Mouse (Mus musculus) liver, postnatal 0 days (tissue): Measurements from ENCODE around the gene Spib. TPM values are rescaled to one million over a fixed set of nuclear protein-coding genes. Genes with fewer than 3 reads are reported as not detected.

Source experiments
- ATAC-seq: fragments of 200-750 bp; cut with Nextera tagmentation; 2 replicates; pipeline ENCODE4 v1.8.0; 2017; ENCODE audit warnings: mild to moderate bottlenecking, moderate library complexity
- DNase-seq: peaks from one replicate; pipeline ENCODE4 v3.0.0-alpha.2; 2016
- H3K27ac ChIP-seq: fragments of 300-500 bp; sonication (generic); 2 replicates; pipeline ENCODE4 v1.5.1; 2014; ENCODE audit warnings: antibody characterized with exemption, moderate library complexity, mild to moderate bottlenecking, low read depth
- H3K27me3 ChIP-seq: fragments of 300-500 bp; sonication (generic); 2 replicates; pipeline ENCODE4 v1.6.1; 2014; ENCODE audit warnings: low read length, control low read depth, mixed read lengths; ENCODE audit not compliant: insufficient read depth
- H3K36me3 ChIP-seq: fragments of 300-500 bp; sonication (generic); replicated peaks from 2 replicates; pipeline ENCODE4 v1.6.1; 2014; ENCODE audit warnings: mild to moderate bottlenecking, control low read depth, low read length, moderate library complexity, mixed read lengths; ENCODE audit not compliant: insufficient read depth
- H3K4me1 ChIP-seq: fragments of 300-500 bp; sonication (generic); 2 replicates; pipeline ENCODE4 v1.6.1; 2014; ENCODE audit warnings: antibody characterized with exemption, mild to moderate bottlenecking, control low read depth; ENCODE audit not compliant: insufficient read depth
- H3K4me2 ChIP-seq: fragments of 300-500 bp; sonication (generic); 2 replicates; pipeline ENCODE4 v1.6.1; 2014; ENCODE audit warnings: low read depth, mild to moderate bottlenecking, low read length, moderate library complexity, mixed read lengths
- H3K4me3 ChIP-seq: fragments of 300-500 bp; sonication (generic); 2 replicates; pipeline ENCODE4 v1.5.1; 2014; ENCODE audit warnings: low read depth, low read length
- H3K9ac ChIP-seq: fragments of 300-500 bp; sonication (generic); replicated peaks from 2 replicates; pipeline ENCODE4 v1.6.1; 2014; ENCODE audit warnings: mild to moderate bottlenecking, moderate library complexity
- H3K9me3 ChIP-seq: fragments of 300-500 bp; sonication (generic); 2 replicates; pipeline ENCODE4 v1.6.1; 2016; ENCODE audit warnings: mild to moderate bottlenecking, control low read depth, low read length, mixed read lengths
- CTCF ChIP-seq: sonication (generic); IDR thresholded peaks from 2 replicates; pipeline ENCODE4 v1.5.1; 2016; ENCODE audit warnings: antibody characterized with exemption, low read depth
- EP300 ChIP-seq: IDR thresholded peaks from 2 replicates; pipeline ENCODE4 v1.6.1; 2016; ENCODE audit warnings: antibody characterized with exemption, low read depth, mild to moderate bottlenecking
- WGBS: fragments of 180-500 bp; shearing (Covaris S2); extraction: QIAGEN DNeasy Blood & Tissue Kit; methylation state at CpG from one replicate; pipeline ENCODE4 v1.1.7; 2014; ENCODE audit not compliant: insufficient replicate concordance; 5-methylcytosine and 5-hydroxymethylcytosine counted together
- polyA plus RNA-seq: library from polyadenylated mRNA; unstranded; fragments of >200 nt; fragmentation: Nextera tagmentation; extraction: Ambion mirVana; gene quantifications from 2 replicates; pipeline ENCODE4 v1.2.1, GENCODE M21; 2015

Gene Spib
- polyA plus RNA-seq, 1 experiment from 2014 or later = 9.5 TPM

DNA sequence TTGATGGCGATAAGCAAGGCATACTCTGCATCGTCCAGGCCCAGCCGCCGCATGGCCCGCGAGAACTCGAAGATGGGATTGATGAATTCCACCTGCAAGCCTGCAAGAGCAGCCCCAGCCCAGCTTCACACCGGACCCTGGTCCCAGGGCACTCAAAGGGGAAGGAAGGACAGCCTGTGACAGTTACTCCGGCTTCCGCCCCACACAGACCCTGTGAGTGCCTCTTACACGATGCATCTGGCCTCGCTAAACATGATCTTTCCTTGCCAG, 18.5 kb upstream of the Spib start:
- peaks cover 32% of the 10 kb centered on the region for H3K36me3 ChIP-seq
- 92% methylated on average over 12 of the region's 12 CpGs for WGBS

DNA sequence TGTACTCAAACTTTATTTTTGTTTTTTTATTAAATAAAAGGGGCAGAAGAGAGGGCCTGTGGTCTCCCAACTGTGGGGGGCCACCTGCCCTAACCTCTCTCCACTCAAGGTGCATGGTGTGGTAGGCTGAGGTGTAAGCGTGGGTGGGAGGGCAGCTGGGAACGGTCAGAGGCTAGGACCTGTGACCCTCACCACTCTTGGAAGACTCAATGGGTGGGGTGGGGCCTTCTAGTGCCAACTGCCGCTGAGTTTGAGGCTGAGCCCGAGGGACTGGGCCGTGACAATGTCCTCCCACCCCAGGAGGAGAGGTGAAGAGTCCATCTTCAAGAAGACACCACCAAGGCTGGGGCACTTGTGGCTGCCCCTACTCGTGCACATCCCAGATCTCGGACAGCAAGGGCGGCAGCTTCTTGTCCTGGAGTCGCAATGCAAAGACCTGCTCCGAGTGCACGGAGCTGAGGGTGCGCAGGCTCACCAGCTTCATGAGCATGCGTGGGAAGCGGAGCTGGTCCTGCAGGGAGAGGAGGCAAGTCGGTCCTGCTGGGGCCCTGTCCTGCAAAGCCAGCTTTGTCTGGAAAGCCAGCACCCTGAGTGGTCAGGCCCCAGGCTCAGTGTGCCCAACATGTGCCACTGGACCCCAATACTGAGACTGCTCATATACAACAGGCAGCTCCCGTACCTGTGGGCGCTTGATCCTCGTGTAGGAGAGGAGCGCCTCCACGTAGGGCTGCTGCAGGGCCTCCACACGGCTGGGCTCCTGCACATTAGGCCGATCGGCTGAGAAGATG, 17.9 kb upstream of the Spib start:
- DNase-seq = no peak
- Histone ChIP-seq H3K4me3 (no peak overlapping the region), H3K9me3 (no peaks in the 10 kb centered on the region), H3K4me2 (no peak overlapping the region), H3K4me1 (peaks cover 23% of the 10 kb centered on the region), H3K9ac (no peak overlapping the region), H3K27ac (no peak overlapping the region), H3K36me3 (peaks cover 32% of the 10 kb centered on the region), H3K27me3 (no peaks in the 10 kb centered on the region)
- 92% methylated on average over 23 of the region's 23 CpGs for WGBS
- ATAC-seq = no peak
- TF ChIP-seq CTCF (no peak), EP300 (no peak)

More for the DNA sequence above, 18.5 kb upstream of the Spib start:
- no peak for DNase-seq
- Histone ChIP-seq H3K4me3 (no peak overlapping the region), H3K4me2 (no peak overlapping the region), H3K9ac (no peak overlapping the region), H3K4me1 (peaks cover 23% of the 10 kb centered on the region), H3K27ac (no peak overlapping the region), H3K27me3 (no peaks in the 10 kb centered on the region), H3K9me3 (no peaks in the 10 kb centered on the region)
- no peak for TF ChIP-seq CTCF
- no peak for TF ChIP-seq EP300
- ATAC-seq = no peak

DNA sequence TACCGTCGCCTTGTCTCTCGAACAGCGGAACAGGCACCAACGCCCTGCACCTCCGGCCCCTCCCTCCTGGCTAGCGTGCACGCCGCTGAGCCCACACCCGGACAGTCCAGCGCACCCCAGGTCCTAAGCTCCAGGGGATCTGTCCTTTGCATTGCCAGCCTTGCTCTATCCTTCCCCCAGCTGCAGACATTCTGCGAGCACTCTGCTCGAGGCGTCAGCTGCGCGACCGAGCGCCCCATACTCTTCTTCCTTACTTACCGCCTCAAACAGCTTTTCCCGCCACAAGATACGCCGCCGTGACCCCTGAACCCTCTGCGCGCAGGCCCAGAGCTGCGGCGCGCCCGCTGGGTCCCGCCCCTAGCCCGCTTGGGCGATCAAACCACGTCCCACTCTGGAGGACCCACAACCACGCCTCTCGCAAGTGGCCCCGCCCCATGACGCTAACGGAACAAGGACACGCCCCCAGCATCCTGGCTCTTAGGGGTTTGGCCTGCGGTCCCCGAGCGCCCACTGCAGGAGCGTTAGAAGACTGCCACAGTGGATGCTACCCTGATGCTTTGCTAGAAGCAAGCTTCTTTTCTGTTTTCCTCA, 16.7 kb upstream of the Spib start, which contains the start of gene Pold1:
TSS of gene Pold1 (minus strand) at position 353 of the 591 bp plus-strand sequence.
- peak within 1 kb of the TSS; percentile 97 for H3K4me2 ChIP-seq
- peaks cover 16% of the 10 kb centered on the region for H3K4me1 ChIP-seq
- peak; percentile 93 for ATAC-seq
- peak within 1 kb of the TSS; percentile 77 for H3K27ac ChIP-seq
- peak within 1 kb of the TSS; percentile 62 for H3K4me3 ChIP-seq
- no peaks in the 10 kb centered on the region for H3K9me3 ChIP-seq
- DNase-seq = peak; percentile 100
- TF ChIP-seq EP300 = peak; percentile 27
- TF ChIP-seq CTCF = peak; percentile 99
- H3K9ac ChIP-seq = peak within 1 kb of the TSS; percentile 65
- WGBS = under 1% methylated on average over 40 of the region's 43 CpGs
- H3K27me3 ChIP-seq = no peaks in the 10 kb centered on the region
- peaks cover 32% of the 10 kb centered on the region for H3K36me3 ChIP-seq

DNA sequence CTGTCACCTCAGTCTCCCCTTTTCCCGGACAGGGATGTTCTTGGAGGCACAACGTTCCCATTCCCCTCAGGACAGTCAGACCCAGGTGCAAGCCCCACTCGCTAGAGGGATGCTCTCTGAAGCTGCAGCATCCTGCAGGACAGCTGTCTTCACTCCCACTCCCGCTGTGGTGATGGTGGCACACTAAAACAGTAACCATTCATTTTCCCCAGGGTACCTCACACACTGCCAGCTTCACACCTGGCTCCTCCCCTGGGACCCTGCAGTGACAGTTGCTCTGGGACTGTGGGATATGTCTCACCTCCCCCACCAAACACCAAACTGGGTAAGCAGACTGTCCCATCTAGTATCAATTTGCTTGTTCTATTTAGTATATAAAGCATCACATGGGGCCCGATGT, 15.9 kb upstream of the Spib start:
- 23% methylated on average over 5 of the region's 5 CpGs for WGBS

DNA sequence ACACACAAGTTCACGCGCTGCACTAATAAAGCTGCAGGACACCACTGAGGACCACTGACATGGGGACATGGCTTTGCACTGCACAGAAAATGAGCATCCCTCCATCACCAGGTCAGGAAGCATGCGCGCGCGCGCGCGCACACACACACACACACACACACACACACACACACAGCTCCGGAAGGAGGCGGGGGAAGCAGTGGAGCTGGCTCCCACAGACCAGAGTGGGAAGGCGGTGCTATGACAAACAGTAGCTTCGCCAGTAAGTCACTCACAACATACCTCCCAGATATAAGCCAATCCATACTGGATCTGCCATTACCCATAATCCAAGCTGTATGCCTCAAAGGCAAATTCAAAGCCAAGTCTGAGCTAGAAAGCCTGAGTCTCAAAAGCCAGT, 15.2 kb upstream of the Spib start:
- DNase-seq (no peak), ATAC-seq (no peak)
- Histone ChIP-seq H3K4me1 (peaks cover 10% of the 10 kb centered on the region), H3K36me3 (peaks cover 29% of the 10 kb centered on the region), H3K27ac (no peak overlapping the region), H3K27me3 (no peaks in the 10 kb centered on the region), H3K4me3 (peak overlapping the region; percentile 62), H3K4me2 (peak overlapping the region; percentile 97), H3K9me3 (no peaks in the 10 kb centered on the region), H3K9ac (peak overlapping the region; percentile 65; the same call in 1 of the 2 replicates)
- no peak for TF ChIP-seq EP300
- no peak for TF ChIP-seq CTCF
- 90% methylated on average over 13 of the region's 13 CpGs for WGBS

More for the DNA sequence above, 15.9 kb upstream of the Spib start:
- peak overlapping the region; percentile 65 for H3K9ac ChIP-seq
- H3K4me1 ChIP-seq = peaks cover 11% of the 10 kb centered on the region
- peaks cover 32% of the 10 kb centered on the region for H3K36me3 ChIP-seq
- H3K27ac ChIP-seq = peak overlapping the region; percentile 77
- H3K4me2 ChIP-seq = peak overlapping the region; percentile 97
- peak overlapping the region; percentile 62 for H3K4me3 ChIP-seq
- no peaks in the 10 kb centered on the region for H3K9me3 ChIP-seq
- ATAC-seq (no peak), DNase-seq (no peak)
- H3K27me3 ChIP-seq = no peaks in the 10 kb centered on the region
- TF ChIP-seq CTCF = no peak

DNA sequence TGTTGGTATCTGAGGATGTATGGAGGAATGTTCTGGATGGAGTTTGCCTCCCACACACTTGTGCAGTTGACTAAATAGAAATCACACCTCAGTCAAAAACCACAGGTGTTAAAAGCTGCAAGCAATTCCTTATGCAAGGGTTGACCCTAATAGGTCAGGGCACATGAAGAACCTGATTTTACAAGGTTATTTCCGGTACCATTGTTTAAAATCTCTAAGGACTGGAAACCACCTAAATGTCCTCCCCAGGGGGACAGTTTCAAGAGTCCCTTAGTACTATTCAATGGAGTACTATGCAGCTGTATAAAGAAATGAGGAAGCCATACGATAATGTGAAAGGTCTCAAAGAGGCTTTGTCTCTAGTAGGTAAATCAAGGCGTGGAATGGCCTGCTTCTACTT, 14.4 kb upstream of the Spib start:
- Histone ChIP-seq H3K4me3 (no peak overlapping the region), H3K27me3 (no peaks in the 10 kb centered on the region), H3K36me3 (peaks cover 29% of the 10 kb centered on the region), H3K9me3 (no peaks in the 10 kb centered on the region), H3K4me1 (peaks cover 10% of the 10 kb centered on the region), H3K27ac (no peak overlapping the region), H3K4me2 (no peak overlapping the region), H3K9ac (no peak overlapping the region)
- no peak for ATAC-seq
- WGBS = 91% methylated on average over 3 of the region's 3 CpGs
- no peak for DNase-seq
- no peak for TF ChIP-seq EP300
